Mouse (Mus musculus) thymus, postnatal 36 days (tissue): Measurements from ENCODE around the gene Meiob.

Experiments
- DNase-seq, 2 experiments: peaks; one replicate each; pipeline ENCODE4 v3.0.0; 2022; ENCODE audit warnings: mixed read lengths in 2 of 2

Gene Meiob

GRCm38 (mm10) chr17:24874989-24875388 is 70.9 kb downstream of the Meiob start:
- DNase-seq: no peak

- no peak for DNase-seq
Observed at GRCm38 (mm10) chr17:24877336-24878116, 73.4 kb downstream of the Meiob start.

GRCm38 (mm10) chr17:24878117-24878397 is 74.0 kb downstream of the Meiob start:
- peak; percentile 40 to 67 for DNase-seq

GRCm38 (mm10) chr17:24878531-24878930 is 74.4 kb downstream of the Meiob start:
- DNase-seq: no peak

GRCm38 (mm10) chr17:24881738-24882440 is 77.8 kb downstream of the Meiob start:
- peak in 1 of 2 experiments; percentile 32 for DNase-seq

- no peak for DNase-seq
Observed at GRCm38 (mm10) chr17:24884391-24884790, 80.3 kb downstream of the Meiob start.

- no peak for DNase-seq
Observed at GRCm38 (mm10) chr17:24885356-24886133, 81.5 kb downstream of the Meiob start.

- peak; percentile 95 to 97 for DNase-seq
Observed at GRCm38 (mm10) chr17:24886134-24886931, 82.2 kb downstream of the Meiob start, which contains the start of the genes Nubp2 and Spsb3. Gene Nubp2, minus strand, starts transcription at chr17:24886349. Gene Spsb3, plus strand, starts transcription at chr17:24886643.

- no peak for DNase-seq
Observed at GRCm38 (mm10) chr17:24886932-24887271, 82.8 kb downstream of the Meiob start.

GRCm38 (mm10) chr17:24887291-24888080 is 83.4 kb downstream of the Meiob start:
- no peak for DNase-seq

GRCm38 (mm10) chr17:24888862-24889261 is 84.8 kb downstream of the Meiob start:
- DNase-seq: no peak
